Mouse (Mus musculus) heart, embryonic 13.5 days (tissue): ENCODE results near the gene Rps2. TPM values are rescaled to one million over a fixed set of nuclear protein-coding genes. Genes with fewer than 3 reads are reported as not detected.

Experiments used
- ATAC-seq: fragments of 200-750 bp; cut with Nextera tagmentation; 2 replicates; pipeline ENCODE4 v1.8.0; 2017; ENCODE audit warnings: moderate TSS enrichment; ENCODE audit not compliant: insufficient number of reproducible peaks, low FRiP score, low TSS enrichment; ENCODE audit errors: extremely low read depth
- H3K27ac ChIP-seq: fragments of 300-500 bp; sonication (generic); replicated peaks from 2 replicates; pipeline ENCODE4 v1.5.1; 2015; ENCODE audit warnings: moderate library complexity, mild to moderate bottlenecking, inconsistent platforms
- H3K27me3 ChIP-seq: fragments of 300-500 bp; sonication (generic); replicated peaks from 2 replicates; pipeline ENCODE4 v1.6.1; 2015; ENCODE audit warnings: mild to moderate bottlenecking, inconsistent platforms
- H3K36me3 ChIP-seq: fragments of 300-500 bp; sonication (generic); 2 replicates; pipeline ENCODE4 v1.6.1; 2015; ENCODE audit warnings: mild to moderate bottlenecking, inconsistent platforms
- H3K4me1 ChIP-seq: fragments of 300-500 bp; sonication (generic); 2 replicates; pipeline ENCODE4 v1.6.1; 2015; ENCODE audit warnings: inconsistent platforms
- H3K4me2 ChIP-seq: fragments of 300-500 bp; sonication (generic); 2 replicates; pipeline ENCODE4 v1.6.1; 2015; ENCODE audit warnings: inconsistent platforms, mild to moderate bottlenecking, moderate library complexity
- H3K4me3 ChIP-seq: fragments of 300-500 bp; sonication (generic); 2 replicates; pipeline ENCODE4 v1.5.1; 2015; ENCODE audit warnings: moderate library complexity, mild to moderate bottlenecking, inconsistent platforms
- H3K9ac ChIP-seq: fragments of 300-500 bp; sonication (generic); 2 replicates; pipeline ENCODE4 v1.6.1; 2015; ENCODE audit warnings: inconsistent platforms, mild to moderate bottlenecking, moderate library complexity
- H3K9me3 ChIP-seq: fragments of 300-500 bp; sonication (generic); 2 replicates; pipeline ENCODE4 v1.6.1; 2016; ENCODE audit warnings: inconsistent platforms
- WGBS: fragments of 180-500 bp; shearing (Covaris S2); methylation state at CpG from one replicate; pipeline ENCODE4 v1.1.7; 2015; ENCODE audit warnings: mixed read lengths; 5-methylcytosine and 5-hydroxymethylcytosine counted together
- polyA plus RNA-seq: library from polyadenylated mRNA; unstranded; fragments of >200 nt; fragmentation: Nextera tagmentation; extraction: Ambion mirVana; gene quantifications from 2 replicates; pipeline ENCODE4 v1.2.1, GENCODE M21; 2015

Rps2 gene
- polyA plus RNA-seq, 1 experiment from 2014 or later: 903 TPM

- Histone ChIP-seq H3K4me2 (peak overlapping the region; percentile 64), H3K4me3 (peak overlapping the region; percentile 47), H3K27me3 (peaks cover 57% of the 10 kb centered on the region), H3K9me3 (no peaks in the 10 kb centered on the region), H3K4me1 (peaks cover 25% of the 10 kb centered on the region), H3K27ac (no peak overlapping the region), H3K36me3 (peaks cover 9% of the 10 kb centered on the region), H3K9ac (peak overlapping the region; percentile 47)
- ATAC-seq: no peak
- 2% methylated on average over 25 of the region's 25 CpGs for WGBS
These were observed 30.7 kb upstream of the Rps2 start for GRCm38 (mm10) chr17:24687146-24687595.

GRCm38 (mm10) chr17:24687599-24687998 lies 30.3 kb upstream of the Rps2 start:
- ATAC-seq: no peak
- Histone ChIP-seq H3K36me3 (peaks cover 8% of the 10 kb centered on the region), H3K27me3 (peaks cover 57% of the 10 kb centered on the region), H3K4me3 (peak overlapping the region; percentile 47), H3K9me3 (no peaks in the 10 kb centered on the region), H3K27ac (no peak overlapping the region), H3K9ac (peak overlapping the region; percentile 47), H3K4me1 (peaks cover 25% of the 10 kb centered on the region), H3K4me2 (peak overlapping the region; percentile 64)
- WGBS: 22% methylated on average over 23 of the region's 23 CpGs

DNA sequence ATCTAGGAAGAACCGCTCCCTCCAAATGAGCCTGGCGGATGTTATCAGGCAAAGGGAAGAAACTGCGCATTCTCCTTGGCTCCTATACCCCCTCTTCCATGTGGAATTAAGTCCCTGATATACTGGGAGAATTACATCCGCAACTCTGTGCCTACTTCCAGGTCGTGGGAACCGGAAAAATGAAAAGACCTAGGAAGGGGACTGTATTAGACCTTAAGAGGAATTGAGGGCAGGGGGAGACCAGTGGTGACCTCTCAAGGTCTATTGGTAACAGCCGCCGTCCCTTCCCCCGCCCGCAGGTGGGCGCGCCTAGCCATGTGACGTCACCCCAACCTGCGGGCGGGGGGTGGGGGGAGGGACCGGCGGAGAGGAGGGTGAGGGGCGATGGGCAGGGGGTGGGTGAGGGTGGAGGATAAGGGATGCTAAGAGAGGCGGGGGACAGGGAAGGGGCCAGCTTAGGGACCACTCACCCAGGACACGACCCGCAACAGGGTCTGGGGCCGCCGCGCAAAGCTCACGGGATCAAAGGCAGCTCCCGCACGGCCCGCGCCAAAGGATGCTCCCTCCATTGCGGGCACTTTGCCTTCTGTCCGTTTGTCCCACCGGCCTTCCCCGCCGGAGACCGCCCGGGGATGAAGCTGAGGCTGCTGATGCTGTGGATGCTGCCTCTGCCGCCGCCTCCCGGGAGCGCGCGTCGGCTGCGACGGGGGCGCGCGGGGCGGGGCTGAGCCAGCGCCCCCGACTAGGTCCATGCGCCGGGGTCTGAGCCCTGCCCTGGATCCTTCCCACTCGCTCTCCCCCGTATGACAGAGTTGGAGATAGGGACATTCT lies 28.4 kb upstream of the Rps2 start, which contains the start of gene Syngr3:
Syngr3 (minus strand) TSS at position 705 of the 831 bp plus-strand sequence.
- 2% methylated on average over 54 of the region's 55 CpGs for WGBS
- Histone ChIP-seq H3K4me2 (peak within 1 kb of the TSS; percentile 88), H3K9ac (peak within 1 kb of the TSS; percentile 78), H3K27ac (no peak within 1 kb of the TSS), H3K27me3 (peaks cover 57% of the 10 kb centered on the region), H3K9me3 (no peaks in the 10 kb centered on the region), H3K4me3 (peak within 1 kb of the TSS; percentile 61), H3K36me3 (peaks cover 22% of the 10 kb centered on the region), H3K4me1 (peaks cover 25% of the 10 kb centered on the region)
- no peak for ATAC-seq

DNA sequence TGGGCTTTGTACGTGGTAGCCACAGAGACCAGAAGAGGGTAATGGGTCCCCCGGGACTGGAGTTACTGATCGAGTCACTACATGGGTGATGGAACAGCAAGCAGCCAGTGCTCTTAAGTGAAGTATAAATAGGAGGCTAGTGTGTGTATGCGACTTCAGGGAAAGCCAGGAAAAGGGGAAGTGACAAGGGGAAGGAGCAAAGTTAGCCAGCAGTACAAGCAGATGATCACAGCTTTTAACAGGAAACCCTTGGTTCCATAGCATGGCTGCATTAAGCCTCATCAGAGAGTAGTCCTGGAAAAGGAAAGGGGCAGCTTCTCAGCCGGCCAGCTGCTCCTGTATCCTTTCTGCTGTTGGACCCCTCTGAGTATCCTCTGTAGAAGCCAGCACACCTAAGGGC lies 25.5 kb upstream of the Rps2 start:
- no peak for ATAC-seq
- Histone ChIP-seq H3K36me3 (peaks cover 22% of the 10 kb centered on the region), H3K4me1 (peaks cover 36% of the 10 kb centered on the region), H3K27me3 (peaks cover 41% of the 10 kb centered on the region), H3K9me3 (no peaks in the 10 kb centered on the region), H3K27ac (no peak overlapping the region), H3K4me3 (no peak overlapping the region), H3K9ac (no peak overlapping the region), H3K4me2 (no peak overlapping the region)
- WGBS: 84% methylated on average over 5 of the region's 5 CpGs

DNA sequence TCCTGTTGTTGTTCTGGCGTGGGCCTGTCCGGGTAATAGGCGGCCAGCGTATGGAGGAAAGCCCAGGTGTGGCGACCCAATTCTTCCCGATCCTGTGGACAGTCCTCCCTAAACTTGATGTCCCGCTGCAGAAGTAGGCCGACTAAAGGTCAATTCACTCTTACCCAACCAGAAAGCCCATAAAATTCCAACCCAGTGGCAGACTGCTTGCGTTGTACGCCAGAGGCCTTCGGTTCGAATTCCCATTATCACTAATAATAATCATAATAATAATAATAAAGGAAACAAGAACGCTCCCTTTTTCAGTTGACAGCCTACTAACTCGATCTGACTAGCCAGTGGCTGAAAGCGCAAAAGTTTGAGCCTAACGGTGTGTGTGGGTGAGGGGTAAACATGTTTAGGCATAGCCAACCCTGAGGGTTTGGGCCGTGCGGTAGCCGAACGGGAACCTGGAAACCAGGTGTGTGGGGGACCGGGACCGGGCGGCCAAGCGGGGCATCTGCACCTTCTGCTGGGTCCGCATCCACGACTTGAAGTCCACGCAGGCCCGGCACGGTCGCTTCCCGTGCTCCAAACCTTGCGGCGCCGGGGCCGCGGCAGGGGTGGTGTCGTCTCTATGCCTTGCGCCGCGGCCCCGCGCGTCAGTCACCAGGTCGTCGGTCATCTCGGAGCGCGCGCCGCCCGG lies 22.4 kb upstream of the Rps2 start:
- ATAC-seq: no peak; the same call in 1 of the 2 replicates
- WGBS: 8% methylated on average over 51 of the region's 51 CpGs

DNA sequence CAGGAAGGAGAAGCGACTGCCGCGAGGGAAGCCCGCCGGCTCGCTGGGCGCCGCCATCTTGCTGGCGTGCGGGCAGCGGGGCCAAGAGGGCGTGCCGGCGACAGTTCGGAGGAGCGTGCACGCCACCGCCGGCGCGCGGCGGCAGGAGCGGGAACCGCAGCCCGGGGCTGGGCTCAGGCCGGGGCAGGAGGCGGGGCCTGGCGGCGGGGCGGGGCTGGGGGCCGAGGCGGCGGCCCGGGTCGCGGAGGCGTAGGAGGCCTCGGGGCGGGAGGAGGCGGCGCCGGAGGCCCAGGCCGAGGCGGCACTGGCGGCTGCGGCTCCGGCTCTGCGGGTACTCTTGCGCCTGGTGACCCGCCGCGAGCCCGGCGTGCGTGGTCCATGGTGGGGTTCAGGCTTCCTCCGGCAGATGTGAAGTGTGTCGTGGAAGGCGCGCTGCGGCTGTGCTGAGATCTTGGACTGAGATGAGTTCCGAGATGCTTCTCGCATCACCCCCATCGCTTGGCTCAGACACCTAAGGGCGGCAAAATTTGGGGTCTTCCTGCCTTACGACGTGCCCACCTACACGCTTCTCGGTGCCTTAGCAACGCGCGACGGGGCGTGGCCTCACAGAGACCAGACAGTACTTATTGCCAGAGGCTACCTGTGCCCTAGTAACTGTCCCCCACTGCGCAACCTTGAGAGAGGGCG lies 21.8 kb upstream of the Rps2 start, which contains the start of the genes Gfer and Noxo1:
Gfer (minus strand) TSS at position 146 of the 687 bp plus-strand sequence.
Noxo1 (plus strand) TSS at position 224 of the 687 bp plus-strand sequence.
- ATAC-seq: peak; percentile 93
- Histone ChIP-seq H3K4me2 (peak within 1 kb of the TSS; percentile 92), H3K9me3 (no peaks in the 10 kb centered on the region), H3K36me3 (peaks cover 40% of the 10 kb centered on the region), H3K9ac (peak within 1 kb of the TSS; percentile 94), H3K4me1 (peaks cover 29% of the 10 kb centered on the region), H3K27me3 (peaks cover 3% of the 10 kb centered on the region), H3K4me3 (peak within 1 kb of the TSS; percentile 89), H3K27ac (peak within 1 kb of the TSS; percentile 84)
- under 1% methylated on average over 59 of the region's 76 CpGs for WGBS

More for the DNA sequence above, 22.4 kb upstream of the Rps2 start:
- Histone ChIP-seq H3K27ac (peak overlapping the region; percentile 84), H3K4me1 (peaks cover 29% of the 10 kb centered on the region), H3K36me3 (peaks cover 33% of the 10 kb centered on the region), H3K9ac (peak overlapping the region; percentile 94), H3K9me3 (no peaks in the 10 kb centered on the region), H3K27me3 (peaks cover 10% of the 10 kb centered on the region), H3K4me3 (peak overlapping the region; percentile 89), H3K4me2 (peak overlapping the region; percentile 92)

DNA sequence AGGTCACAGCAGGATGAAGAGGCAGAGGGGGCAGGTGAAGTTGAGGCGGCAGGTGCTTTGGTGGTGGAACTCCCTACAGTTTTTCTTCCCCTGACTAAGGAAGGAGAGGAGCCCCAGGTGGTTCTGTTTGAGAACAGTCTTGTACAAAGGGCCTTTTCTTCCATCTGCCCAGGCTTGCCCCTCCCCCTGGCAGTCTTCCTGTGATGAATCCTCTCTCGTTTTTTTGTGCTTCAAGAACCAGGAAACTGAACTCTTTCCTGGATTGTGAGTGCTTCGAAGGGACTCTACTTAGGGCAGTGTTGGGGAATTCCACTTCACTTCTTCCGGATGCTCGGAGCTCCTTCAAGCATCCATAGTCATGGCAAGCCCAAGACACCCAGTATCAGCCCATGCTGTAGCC lies 19.9 kb upstream of the Rps2 start:
- Histone ChIP-seq H3K4me3 (no peak overlapping the region), H3K4me2 (no peak overlapping the region), H3K27ac (no peak overlapping the region), H3K27me3 (no peaks in the 10 kb centered on the region; the same call in 1 of the 2 replicates), H3K9ac (0 out of 2 replicates have a peak overlapping the region, but pooled peaks have one; percentile 2), H3K36me3 (peaks cover 47% of the 10 kb centered on the region), H3K9me3 (no peaks in the 10 kb centered on the region), H3K4me1 (peaks cover 29% of the 10 kb centered on the region)
- 33% methylated on average over 5 of the region's 5 CpGs for WGBS
- ATAC-seq: no peak

DNA sequence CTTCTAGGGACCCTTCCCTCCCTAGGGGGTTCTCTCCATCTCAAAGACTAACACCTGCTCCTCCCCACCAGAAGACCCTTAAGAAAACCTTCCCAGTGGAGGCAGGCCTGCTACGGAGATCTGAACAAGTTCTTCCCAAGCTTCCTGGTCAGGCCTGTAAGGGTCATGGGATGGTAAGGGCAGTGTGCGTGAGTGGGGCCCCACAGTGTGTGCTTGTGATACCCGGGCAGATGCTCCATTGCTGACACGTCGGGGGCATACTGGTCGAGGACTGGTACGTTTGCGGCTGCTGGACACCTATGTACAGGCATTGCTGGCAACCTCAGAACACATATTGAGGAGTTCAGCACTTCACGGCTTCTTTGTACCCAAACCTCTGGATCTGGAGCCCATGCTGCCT lies 19.2 kb upstream of the Rps2 start:
- peaks cover 29% of the 10 kb centered on the region for H3K4me1 ChIP-seq
- H3K9me3 ChIP-seq: no peaks in the 10 kb centered on the region
- H3K9ac ChIP-seq: no peak overlapping the region
- H3K4me3 ChIP-seq: no peak overlapping the region
- H3K4me2 ChIP-seq: no peak overlapping the region
- H3K27me3 ChIP-seq: no peaks in the 10 kb centered on the region; the same call in 1 of the 2 replicates
- no peak for ATAC-seq
- WGBS: 64% methylated on average over 9 of the region's 9 CpGs
- H3K36me3 ChIP-seq: peaks cover 48% of the 10 kb centered on the region
- H3K27ac ChIP-seq: no peak overlapping the region

DNA sequence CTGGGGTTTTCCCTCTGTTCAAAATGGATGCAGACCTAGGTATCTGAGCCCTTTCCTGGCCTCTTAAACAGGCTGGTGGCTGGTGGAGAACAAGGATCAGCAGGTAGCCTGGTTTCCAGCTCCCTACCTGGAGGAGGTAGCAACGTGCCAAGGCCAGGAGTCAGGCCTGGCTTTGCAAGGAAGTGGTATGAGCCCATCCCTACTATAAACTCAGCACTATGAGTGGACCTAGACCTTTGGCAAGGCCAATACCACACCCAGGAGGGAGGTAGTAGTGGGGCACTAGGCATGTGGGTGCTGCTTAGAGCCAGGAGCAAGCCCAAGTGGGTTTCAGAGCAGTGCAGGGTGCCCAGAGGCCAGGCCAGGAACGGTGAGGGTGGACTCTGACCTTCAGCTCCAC lies 18.4 kb upstream of the Rps2 start:
- H3K4me2 ChIP-seq: no peak overlapping the region
- H3K4me3 ChIP-seq: no peak overlapping the region
- H3K9ac ChIP-seq: no peak overlapping the region
- peaks cover 29% of the 10 kb centered on the region for H3K4me1 ChIP-seq
- H3K27ac ChIP-seq: no peak overlapping the region
- WGBS: 71% methylated on average over 2 of the region's 2 CpGs
- H3K27me3 ChIP-seq: no peaks in the 10 kb centered on the region; the same call in 1 of the 2 replicates
- no peaks in the 10 kb centered on the region for H3K9me3 ChIP-seq
- no peak for ATAC-seq
- H3K36me3 ChIP-seq: peaks cover 51% of the 10 kb centered on the region

DNA sequence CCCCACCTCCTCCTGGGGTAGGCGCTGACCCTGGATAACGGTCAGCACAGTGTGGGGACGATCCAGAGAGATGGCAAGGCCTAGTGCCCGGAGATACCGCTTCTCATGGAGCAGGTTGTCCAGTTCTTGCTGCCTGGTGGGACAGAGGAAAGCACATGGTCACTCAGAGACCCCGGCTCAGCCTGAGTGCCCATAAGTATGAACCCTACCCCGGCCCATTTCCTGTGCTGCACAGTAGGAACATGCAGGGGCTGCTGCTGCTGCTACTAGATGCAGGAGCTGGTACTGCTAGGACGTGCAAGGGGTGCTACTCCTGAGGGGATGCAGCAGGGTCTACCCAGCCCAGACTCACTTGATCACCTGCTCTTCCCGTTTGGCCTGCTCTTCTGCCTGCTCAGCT lies 16.7 kb upstream of the Rps2 start:
- Histone ChIP-seq H3K36me3 (peaks cover 62% of the 10 kb centered on the region), H3K27me3 (no peaks in the 10 kb centered on the region; the same call in 1 of the 2 replicates), H3K9ac (no peak overlapping the region), H3K27ac (no peak overlapping the region), H3K9me3 (no peaks in the 10 kb centered on the region), H3K4me2 (no peak overlapping the region), H3K4me1 (peaks cover 23% of the 10 kb centered on the region), H3K4me3 (no peak overlapping the region)
- ATAC-seq: no peak
- 85% methylated on average over 9 of the region's 9 CpGs for WGBS

GRCm38 (mm10) chr17:24705821-24706220 lies 12.1 kb upstream of the Rps2 start:
- H3K4me3 ChIP-seq: no peak overlapping the region
- no peak for ATAC-seq
- H3K4me2 ChIP-seq: no peak overlapping the region

More at GRCm38 (mm10) chr17:24705821-24706220, 12.1 kb upstream of the Rps2 start:
- Histone ChIP-seq H3K9me3 (no peaks in the 10 kb centered on the region), H3K27ac (no peak overlapping the region), H3K36me3 (peaks cover 47% of the 10 kb centered on the region), H3K27me3 (no peaks in the 10 kb centered on the region), H3K9ac (no peak overlapping the region), H3K4me1 (peaks cover 16% of the 10 kb centered on the region)
- 92% methylated on average over 3 of the region's 3 CpGs for WGBS
